Mouse (Mus musculus) cortical plate, adult 2 months (tissue): Measurements from ENCODE around the gene Rassf10.

Experiments
- CTCF ChIP-seq: fragments of 200-500 bp; IDR thresholded peaks from 2 replicates; pipeline ENCODE4 v1.5.1; 2011; ENCODE audit warnings: mild to moderate bottlenecking, control low read depth, low read length; ENCODE audit not compliant: insufficient read depth; ENCODE audit errors: extremely low read depth
- POLR2A ChIP-seq: fragments of 200-500 bp; IDR thresholded peaks from 2 replicates; pipeline ENCODE4 v1.6.1; 2011; ENCODE audit warnings: mild to moderate bottlenecking, low read length, control low read depth; ENCODE audit not compliant: insufficient read depth; ENCODE audit errors: extremely low read depth

DNA sequence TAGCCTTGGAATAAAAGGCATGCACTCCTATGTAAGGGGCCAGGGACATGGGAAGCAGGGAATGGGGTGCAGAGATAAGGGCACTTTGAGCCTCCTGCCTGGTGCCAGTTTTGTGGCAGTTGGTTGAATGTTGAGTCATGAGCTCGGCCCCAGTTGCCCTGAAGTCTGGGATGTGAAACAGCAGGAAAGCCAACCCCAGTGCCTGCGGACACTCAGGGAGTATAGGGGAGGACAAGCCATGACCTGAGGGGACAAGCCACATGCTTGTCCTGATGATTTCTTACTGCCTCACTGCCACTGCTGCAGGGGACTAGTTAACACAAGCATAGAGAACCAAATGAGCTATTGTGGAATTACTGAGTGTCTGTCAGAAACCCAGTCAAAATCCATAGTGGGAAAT is 46.3 kb upstream of the Rassf10 start:
- TF ChIP-seq POLR2A, result no peak
- no peak for TF ChIP-seq CTCF
